Mouse (Mus musculus): ENCODE results near the gene Plcl2.
A peak's percentile ranks its signal among the peaks of the same experiment; 100 is the strongest.
"Not testable (repeated sequence)": the region's sequence is repeated elsewhere in the genome, so short reads cannot be mapped to it uniquely, and the experiment has no call there.

The Plcl2 gene

DNA sequence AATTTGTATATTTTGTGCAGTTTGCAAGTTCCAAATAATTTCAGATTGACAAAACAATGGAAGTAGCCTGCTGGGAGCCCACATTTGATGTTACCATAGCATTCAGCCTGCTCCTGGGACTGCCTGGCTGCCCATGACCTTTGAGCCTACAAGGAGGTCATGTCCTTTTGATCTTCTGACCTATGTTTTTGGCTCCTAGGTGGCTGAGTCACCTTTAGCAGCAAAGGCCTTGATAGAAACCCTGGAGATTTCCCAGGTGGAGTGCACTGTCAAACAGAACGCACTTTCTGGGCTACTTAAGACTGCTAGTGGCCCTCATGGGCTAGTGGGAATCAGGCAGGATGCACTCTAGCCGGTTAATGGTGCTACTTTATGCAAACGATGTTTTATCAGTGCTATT lies 112.8 kb downstream of the Plcl2 start:
- DNase-seq (ENCODE audit: low spot score in 2 of 2) = no peak

DNA sequence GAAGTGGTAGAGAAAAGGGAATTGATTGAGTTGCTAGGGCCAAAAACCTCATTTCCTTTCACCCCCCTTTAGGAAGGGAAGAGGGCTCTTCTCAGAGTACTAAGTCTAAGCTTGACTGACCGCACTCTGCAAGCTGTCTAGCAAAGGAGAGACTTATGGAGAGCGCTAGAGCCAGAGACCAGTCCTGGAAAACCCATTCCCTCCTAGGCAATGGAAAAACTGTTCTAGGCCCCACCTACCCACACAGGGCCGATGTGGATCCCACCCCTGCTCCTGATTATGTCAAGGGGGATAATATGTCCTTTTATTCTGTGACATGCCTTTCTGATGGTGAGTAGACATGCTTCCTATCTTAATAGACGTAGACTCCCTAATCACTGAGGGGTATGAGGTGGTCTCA lies 116.4 kb downstream of the Plcl2 start:
- no peak for DNase-seq (ENCODE audit: low spot score in 2 of 2)

DNA sequence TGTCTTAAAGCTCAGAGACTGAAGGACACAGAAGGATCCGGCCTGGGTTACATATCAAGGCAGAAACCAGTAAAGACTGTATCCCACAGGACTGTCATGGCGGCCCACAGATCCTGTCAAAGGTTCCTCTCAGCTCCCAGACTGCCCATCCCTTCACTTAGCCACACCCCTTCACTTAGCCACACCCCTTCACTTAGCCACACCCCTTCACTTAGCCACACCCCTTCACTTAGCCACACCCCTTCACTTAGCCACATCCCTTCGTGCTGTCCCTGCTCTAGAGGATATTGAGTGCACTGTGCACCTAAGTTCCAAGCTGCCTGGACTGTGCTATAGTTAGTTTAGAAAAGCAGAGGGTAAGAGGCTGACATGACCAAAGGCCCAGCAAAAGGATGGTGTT lies 118.5 kb downstream of the Plcl2 start:
- DNase-seq (ENCODE audit: low spot score in 2 of 2) = no peak

DNA sequence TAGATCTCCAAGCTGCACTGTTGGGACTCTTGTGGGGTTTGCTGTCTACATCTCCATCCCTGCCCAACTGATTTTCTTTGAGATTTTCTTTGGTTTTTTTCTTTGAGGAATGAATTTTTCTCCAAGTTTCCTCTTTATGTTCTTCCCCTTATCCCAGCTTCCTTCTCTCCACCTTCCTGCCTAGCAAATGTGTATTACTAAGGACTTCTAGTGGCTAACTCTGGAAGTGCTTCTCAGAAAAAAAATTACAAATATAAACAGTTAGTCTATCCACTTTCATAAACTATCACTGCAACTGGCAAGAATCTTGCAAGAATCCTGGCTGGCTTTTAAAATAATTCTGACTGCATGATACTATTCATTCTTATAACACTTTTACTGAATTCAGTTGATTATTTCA lies 119.5 kb downstream of the Plcl2 start:
- DNase-seq (ENCODE audit: low spot score in 2 of 2) = no peak

DNA sequence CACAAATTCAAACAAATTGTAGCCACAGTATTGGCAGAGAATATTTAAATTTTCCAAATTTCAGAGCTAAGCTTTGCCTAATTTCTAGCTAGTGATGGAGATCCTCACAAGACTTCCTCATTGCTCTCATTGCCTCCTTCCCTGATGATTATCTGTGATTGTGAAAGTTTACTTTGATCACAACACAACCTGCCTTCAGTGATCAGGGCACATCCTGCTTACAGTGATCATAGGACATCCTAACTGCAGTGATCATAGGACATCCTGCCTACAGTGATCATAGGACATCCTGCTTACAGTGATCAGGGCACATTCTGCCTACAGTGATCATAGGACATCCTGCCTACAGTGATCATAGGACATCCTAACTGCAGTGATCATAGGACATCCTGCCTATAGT lies 121.8 kb downstream of the Plcl2 start:
- DNase-seq (ENCODE audit: low spot score in 2 of 2) = not testable (repeated sequence)

DNA sequence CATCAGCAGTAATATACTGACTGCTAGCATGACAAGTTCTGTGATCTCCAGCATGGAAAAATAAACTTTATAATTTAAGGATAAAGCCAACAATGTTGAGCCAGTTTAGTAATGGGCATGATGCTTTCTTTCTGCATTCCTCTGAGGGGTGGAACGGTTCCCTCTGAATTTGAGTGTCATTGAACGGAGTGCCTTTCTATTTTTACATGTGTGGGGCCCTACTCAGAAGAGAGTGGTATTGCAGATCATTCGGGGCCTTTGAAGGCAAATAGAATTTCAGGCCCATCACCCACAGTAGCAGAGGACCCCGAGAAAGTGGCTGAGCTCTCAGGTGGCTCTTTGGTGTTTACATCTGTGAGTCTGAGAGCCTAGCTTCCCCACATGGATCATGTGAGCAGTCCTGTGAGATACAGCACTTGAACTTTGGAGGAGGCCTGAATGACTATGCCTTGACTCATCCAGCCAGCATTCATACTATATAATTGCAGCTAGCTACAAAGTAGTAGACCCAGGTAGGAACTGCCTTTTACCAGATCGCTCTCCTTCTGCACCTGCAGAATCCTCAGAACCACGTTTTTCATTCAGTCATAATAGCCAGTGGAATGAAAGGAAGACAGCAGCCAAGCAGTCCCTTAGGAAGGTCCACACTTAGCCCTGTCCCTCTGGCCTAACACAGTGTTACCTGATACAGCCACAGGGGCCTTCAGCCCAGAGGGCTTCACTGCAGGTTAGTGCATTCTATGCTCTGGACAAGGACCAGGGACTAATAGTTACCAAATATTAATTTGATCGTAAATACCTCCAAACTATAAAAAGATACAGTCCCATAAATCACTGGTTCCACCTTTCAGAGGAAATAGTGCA lies 125.0 kb downstream of the Plcl2 start:
- DNase-seq (ENCODE audit: low spot score in 2 of 2) = no peak

DNA sequence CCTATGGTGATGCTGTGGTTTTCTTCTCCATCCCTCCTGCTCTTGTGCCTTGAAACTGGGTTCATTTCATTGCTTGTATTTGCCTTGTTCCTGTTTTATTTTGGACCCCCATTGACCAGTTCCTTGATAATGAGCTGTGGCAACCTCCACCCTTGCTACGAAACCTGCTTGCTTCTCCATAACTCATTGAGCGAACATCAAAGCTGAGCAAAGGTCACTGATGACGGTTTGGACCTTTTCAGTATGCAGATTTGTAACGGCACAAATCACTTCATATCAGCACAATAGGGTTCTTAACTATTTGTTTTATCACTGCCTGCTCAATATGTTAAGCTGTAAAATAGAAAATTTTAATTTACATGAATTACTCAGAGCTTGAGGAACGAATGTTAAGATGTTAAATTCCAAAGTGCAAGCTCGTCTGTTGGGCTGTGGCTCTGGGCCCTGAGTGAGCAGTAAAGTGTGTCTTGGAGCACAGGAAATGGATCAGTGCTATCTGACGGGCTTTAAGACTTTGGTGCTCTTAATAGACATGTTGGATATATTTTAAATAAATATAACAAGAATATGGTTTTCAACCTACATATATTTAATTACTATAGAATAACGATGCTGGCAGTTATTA lies 126.9 kb downstream of the Plcl2 start:
- DNase-seq (ENCODE audit: low spot score in 2 of 2) = no peak

DNA sequence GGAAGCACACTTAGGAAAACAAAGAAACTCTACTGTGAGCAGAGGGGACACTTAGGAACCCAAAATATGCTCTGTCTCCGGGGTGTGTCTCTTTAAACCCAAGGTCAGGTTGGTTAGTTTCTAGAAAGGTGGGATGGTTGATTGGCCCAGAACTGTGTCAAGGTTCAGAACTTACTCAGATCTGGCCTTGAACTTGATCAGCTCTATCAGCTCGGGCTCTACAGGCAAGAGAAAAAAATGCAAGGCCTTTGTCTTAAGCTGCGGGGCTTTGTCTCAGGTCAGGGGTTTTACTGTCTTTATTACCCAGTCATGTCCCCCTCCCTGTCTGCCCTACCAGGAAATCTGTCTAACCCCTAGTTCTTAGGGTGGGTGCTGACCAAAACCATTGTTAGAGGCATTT lies 129.6 kb downstream of the Plcl2 start:
- no peak for DNase-seq (ENCODE audit: low spot score in 2 of 2)

DNA sequence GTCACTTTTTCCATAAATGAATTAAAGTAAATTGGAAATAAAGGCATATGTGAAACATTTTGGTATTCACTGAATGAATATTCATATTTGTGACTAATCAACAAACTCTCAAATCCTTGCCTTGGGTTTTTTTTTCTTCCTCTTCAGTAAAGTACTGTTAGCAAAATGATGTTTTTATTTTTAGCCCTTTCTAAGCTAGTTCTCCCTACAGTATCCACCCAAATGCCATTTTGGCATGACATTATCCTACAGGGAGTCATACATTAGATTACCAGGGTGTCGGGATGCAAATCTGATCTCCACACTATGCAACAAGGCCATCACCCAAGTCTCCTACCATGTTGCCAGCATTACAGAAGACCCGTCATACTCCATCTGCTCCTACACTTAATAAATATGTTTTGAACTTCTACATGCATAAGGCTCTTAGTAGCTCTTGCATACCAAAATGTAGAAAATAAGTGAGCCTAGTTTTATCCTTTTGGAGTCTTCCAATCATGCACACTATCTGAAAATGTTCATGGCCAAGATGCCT lies 131.9 kb downstream of the Plcl2 start:
- no peak for DNase-seq (ENCODE audit: low spot score in 2 of 2)

DNA sequence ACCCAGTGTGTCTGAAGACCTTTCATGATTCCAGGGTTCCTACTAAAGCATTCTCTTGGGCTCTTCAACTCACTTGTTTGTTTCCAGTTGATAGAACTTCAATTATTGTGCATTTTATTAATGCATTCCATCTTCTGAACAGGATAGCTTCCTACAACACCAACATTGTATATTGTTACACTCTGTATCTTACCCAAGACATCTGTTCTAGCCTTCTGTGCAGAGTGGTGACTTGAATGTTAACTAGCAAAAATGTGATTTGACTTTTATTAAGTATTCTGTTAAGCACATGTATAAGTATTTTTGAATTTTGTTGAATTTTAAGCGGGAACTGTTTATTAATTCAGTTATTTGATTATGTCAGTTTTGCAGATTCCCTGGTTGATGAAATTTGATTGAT lies 132.7 kb downstream of the Plcl2 start:
- DNase-seq (ENCODE audit: low spot score in 2 of 2) = no peak

DNA sequence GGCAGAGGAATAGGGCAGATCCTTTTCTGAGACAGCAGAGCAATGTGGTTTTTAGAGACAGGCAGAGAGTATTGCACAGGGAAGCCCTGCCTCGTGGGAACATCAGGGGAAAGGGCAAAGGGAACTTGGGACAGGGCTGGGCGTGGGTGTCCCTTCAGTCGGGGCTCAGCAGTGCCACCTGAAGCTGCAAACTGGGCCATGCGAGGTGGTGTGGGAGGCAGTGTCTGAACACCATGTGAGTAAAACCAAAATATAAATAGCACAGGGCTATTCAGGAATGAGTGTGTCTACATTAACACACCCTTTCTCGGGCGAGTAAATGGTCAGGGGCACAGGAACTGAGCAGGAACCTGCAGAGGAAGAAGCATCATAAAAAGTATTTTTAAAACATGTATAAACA lies 134.2 kb downstream of the Plcl2 start:
- no peak for DNase-seq (ENCODE audit: low spot score in 2 of 2)

DNA sequence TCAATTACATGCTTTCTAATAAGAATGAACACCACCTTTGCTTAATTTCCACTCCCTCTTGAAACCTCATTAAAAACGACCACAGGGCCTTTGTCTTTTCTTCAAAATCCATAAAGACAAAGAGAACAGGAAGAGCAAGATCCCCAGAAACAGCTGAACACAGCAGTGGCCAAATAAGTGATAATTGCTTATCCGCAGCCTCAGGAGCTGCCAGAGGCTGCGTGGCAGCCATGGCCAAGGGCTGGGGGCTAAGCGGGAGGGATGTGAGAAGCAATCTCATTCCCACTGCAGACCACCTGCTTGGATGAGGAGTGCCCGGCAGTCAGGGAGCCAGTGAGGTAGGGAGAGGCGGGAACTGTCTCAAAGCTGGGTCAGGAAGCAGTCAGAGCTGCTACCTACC lies 134.8 kb downstream of the Plcl2 start:
- peak in 1 of 2 experiments; percentile 16 for DNase-seq (ENCODE audit: low spot score in 2 of 2)

DNA sequence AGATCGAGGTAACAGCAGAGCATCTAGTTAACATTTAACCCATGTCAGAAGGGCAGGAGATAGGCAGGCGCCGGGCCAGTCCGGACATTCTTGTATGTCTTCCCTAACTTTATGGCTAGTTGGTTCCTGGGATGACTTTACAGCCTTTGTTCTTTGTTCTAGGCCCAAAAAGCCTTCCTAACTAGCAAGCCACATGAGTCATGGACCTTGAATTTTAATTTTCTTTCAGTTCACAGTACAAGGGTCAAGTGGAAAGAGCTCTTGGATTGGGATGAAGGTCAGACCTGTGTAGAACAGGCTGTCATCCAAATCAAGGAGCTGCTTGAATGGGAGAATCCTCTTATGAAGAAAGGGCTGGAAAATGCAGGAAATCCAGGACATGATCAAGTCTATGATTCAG lies 138.9 kb downstream of the Plcl2 start:
- not testable (repeated sequence) for DNase-seq (ENCODE audit: low spot score in 2 of 2)

DNA sequence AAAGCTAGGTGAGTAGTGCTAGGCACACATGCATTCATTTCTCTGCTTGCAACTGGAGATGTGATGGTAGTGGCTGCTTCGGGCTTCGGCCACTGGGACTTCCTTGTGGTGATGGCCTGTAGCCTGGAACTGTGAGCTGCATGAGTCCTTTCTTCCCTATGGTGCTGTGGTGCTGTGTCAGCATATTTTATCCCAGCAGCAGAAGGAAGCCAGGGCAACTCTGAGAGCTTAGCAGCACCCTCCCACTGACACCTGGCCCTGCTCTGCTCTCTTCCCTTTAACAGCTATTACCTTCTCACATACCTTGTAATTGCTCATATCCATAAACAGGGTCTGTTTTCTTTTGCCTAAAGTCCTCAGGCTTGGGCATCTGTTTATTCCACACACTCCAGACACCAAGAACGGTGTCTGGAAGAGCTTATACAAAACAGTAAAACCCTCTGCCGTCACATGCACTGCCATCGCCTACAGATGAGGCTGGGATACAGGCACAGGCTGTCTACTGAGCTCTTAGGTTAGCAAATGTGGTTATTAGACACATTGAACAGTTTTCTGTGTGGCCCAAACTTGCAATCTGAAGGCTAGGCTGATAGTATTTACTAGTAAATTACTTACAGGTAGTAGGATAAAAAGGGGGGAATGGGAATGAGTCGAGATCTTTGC lies 139.7 kb downstream of the Plcl2 start:
- no peak for DNase-seq (ENCODE audit: low spot score in 2 of 2)

DNA sequence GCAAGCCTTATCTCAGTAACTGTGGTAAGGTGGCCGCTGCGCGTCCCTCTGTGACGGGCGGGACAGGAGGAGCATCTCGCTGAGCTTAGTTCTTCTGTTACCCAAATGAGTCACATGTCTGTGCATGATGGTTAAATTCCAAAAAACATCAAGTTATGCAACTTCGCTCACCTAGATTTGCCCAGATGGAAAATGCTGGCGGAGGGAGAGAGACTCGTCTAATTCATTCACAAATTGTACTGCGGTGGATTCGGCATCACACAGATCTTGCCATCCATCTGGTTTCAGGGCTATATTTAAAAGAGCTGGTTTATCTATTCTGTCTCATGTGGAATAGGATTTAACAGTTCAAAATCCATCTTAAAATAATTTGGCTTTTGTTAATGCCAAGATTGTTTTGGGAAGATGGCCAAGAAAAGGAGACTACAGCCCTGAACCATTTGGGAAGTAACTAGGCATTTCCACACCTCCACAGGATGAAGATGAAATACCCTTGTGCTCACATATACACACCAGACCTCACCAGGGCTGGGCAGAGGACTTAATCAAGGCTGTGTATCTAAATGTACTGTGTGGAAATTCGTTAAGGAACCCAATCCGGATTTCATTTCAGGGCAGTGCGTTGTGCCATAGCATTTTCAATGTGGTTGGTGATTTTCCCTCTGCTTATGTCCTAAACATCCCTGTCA lies 141.5 kb downstream of the Plcl2 start:
- no peak for DNase-seq (ENCODE audit: low spot score in 2 of 2)

DNA sequence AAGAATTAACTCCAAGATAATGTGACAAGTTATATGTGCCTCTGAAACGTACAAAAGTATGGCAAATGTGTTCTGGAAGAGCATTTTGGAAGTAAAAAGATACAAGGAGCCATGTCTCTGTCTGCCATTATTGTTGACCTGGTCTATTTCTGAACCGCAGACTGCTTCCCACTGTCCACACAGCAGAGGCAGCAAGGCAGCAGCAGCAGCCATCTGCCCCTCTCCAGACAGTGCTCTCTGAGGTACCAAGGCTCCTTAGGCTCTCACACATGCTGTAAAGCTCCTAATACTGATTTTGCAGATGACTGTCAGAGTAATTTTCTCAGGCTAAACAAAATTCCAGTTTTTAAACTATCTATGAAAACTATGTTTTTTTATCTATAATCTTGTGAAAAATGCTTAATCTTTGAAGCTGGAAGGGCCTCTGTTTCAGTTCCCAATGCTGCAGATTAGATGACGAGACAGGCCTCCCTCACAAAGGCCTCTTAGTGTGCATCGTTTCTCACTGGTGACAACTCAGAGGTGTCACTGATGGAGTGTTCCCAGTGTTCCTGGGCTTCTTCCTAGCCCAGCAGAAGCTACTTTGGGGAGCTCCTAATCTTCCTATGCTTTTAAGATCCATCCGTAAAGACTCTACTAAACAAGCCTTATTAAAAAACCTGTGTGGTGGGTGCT lies 145.7 kb downstream of the Plcl2 start:
- DNase-seq (ENCODE audit: low spot score in 2 of 2) = no peak

DNA sequence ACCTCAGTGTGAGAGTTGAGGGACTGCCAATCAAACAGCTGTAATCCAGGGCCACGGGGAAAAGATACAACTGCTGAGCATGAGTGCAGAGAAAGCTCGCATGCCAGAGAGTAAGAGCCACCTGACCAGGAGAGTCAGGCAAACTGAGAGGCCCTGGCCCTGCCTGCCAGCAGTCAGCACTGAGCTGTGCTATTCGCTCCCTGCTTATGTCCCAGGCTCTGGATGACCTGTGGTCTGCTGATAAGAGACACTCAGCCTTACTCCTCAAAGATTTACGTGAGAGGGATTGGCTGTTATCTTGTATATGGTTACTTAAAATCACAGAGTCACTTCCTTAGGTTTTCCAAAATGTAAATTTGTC lies 146.2 kb downstream of the Plcl2 start:
- no peak for DNase-seq (ENCODE audit: low spot score in 2 of 2)

DNA sequence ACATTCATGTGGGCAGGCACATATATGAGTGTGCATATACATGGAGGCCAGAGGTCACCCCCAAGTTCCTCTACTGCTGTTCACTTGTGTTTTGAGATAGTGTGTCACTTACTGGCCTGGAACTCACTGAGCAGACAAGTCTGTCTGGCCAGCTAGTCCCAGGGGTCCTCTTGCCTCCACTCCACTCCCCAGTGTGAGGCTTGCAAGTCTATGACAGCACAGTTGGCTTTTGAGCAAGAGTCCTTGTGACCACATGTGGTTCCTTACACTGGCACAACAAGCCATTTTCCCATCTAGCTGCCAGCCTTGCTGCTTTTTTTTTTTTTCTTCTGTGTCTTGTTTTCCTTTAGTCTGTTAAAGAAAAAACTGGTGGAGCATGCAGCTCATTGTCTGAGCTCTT lies 148.1 kb downstream of the Plcl2 start:
- no peak for DNase-seq (ENCODE audit: low spot score in 2 of 2)

DNA sequence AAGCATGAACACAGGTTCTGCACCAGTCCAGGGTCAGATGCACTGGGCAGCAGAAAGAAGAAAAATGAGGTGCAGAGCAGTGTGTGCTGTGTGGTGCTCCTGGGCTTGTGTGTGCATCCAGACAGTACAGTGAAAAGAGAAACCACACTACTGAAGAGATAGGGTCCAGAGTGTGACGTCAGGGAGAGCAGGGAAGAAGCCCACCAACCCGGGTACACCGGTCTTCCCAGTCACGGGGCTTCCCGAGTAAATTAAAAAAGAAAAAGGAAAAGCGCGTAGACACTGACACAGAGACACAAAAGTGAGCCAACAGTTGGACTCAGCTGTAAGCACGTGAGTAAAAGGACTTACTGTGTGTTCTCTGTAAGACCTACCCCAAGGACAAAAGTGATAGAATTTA lies 149.7 kb downstream of the Plcl2 start:
- no peak for DNase-seq (ENCODE audit: low spot score in 2 of 2)

DNA sequence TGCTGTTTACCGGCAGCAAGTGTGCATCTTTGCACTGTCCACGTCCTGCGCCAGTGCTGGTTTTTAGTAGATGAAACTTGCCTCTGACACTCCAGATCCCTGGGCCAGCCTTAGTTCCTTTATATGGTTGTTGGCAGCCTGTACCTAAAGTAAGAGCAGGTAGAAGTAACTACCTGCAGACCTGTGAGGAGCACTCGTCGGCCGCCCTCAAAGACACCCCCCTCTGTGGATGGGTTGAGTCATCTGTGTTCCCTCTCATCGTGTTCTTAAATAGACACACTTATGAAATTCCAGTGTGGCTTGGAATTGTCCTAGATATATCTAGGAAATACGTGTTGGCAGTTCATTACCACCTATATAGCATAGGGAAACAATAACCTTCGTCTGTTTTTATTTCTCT lies 158.4 kb downstream of the Plcl2 start:
- no peak for DNase-seq (ENCODE audit: low spot score in 2 of 2)

DNA sequence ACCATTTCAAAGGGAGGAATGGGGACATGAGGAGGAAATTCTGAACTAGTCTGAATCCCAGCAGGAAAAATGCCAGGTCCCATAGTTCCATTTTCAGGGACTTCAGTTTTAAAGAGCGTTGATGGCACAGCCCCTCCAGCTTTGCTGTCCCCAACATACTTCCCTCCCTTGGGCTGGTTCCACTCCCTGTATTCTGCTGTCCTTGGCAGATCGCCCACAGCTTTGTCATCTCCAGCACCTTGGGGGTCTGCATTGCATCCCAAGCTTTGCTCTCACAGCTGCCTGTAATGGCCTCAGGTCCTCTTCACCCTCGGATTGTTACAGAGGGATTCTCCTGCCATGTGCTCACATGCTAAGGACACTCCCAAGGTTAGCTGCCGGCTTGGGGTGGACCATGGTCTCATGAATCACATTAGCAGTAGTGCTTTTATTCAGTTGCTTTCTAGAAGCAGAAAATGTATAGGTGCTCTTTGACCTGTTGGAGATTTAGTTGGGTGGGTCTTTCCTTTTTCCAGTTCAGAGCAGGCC lies 159.5 kb downstream of the Plcl2 start:
- peak in 1 of 2 experiments; percentile 19 for DNase-seq (ENCODE audit: low spot score in 2 of 2)
